ENCODE assay signal across 8 mouse cellular contexts in the genomic region with DNA sequence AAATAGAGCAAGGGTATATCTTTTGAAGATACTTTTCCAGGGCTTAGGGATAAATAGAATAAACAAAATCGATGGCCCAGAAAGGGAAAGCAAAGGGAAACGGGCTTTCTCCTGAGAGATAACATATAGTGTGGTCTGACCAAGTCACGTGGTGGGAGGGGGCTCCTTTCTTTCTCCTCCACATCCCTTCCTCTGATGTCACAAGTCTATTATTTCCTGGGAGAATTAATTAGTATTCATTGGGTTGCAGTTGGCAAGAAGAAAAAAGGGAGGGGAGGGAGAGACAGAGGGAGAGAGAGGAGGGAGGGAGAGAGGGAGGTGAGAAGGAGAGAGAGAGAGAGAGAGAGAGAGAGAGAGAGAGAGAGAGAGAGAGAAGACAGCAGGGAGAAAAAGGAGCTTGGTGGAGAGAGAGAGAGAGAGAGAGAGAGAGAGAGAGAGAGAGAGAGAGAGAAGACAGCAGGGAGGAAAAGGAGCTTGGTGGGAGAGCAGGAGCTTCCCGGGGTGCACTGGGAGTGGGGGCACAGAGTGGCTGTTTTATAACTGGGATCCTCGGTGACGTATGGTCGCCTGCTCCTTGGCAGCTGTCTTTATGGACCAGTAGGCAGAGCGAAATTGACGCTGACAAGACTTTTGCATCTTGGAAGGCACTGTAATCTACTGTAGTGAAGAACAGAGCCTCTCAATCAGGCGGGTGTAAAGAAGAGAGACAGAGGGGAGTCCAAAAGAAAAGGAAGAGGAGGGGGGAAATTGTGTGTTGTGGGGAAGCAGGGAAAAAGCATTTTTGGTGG.
DNase-seq lines count a peak whose midpoint lies in the region; ATAC-seq lines count a peak whose summit lies in the region.

No protein-coding gene starts in this region.

- peak overlapping the region; percentile 46 for H3K4me2 ChIP-seq in kidney, embryonic 16.5 days (replicated peaks; ENCODE audit: low read depth, low read length)

- DNase-seq in kidney, adult 9 months: no peak
- DNase-seq in cerebellum, postnatal 10 days: peak; percentile 74 to 79
- peak; percentile 42 to 48 for DNase-seq in frontal cortex, postnatal 14 days (ENCODE audit: low spot score in 2 of 2)
- peak; percentile 48 to 83 for DNase-seq in left cerebral cortex, postnatal 25 days (ENCODE audit: low spot score in 2 of 2)
- peak; percentile 57 to 59 for DNase-seq in right cerebral cortex, adult 2 months (ENCODE audit: low spot score in 2 of 2)
- DNase-seq in adrenal gland, adult 8-10 months: no peak
- no peak for DNase-seq in spleen, postnatal 4 days (ENCODE audit: low spot score in 2 of 2)

- WGBS in kidney, embryonic 16.5 days: 35% methylated on average over 10 of the region's 10 CpGs

- no peaks in the 10 kb centered on the region for H3K36me3 ChIP-seq in kidney, embryonic 16.5 days (ENCODE audit: insufficient read depth, low read length)

- H3K27me3 ChIP-seq in kidney, embryonic 16.5 days (ENCODE audit: insufficient read depth, low read length): peaks cover 15% of the 10 kb centered on the region; the same call in 1 of the 2 replicates

- H3K9me3 ChIP-seq in kidney, embryonic 16.5 days (ENCODE audit: low read length): no peaks in the 10 kb centered on the region

- intact Hi-C loops in left cerebral cortex, postnatal 25 days (cut with DNase I): loop anchor here (5.0 kb wide), 2 partner anchors 107 to 172 kb away; partner anchors contain the start of genes Gemin8 and Gpm6b

- H3K4me1 ChIP-seq in kidney, embryonic 16.5 days (ENCODE audit: insufficient read depth, low read length): no peaks in the 10 kb centered on the region

- no peak overlapping the region for H3K27ac ChIP-seq in kidney, embryonic 16.5 days (ENCODE audit: low read length)

- peak overlapping the region; percentile 29 for H3K4me3 ChIP-seq in kidney, embryonic 16.5 days (ENCODE audit: low read length)

- ATAC-seq in kidney, embryonic 16.5 days (ENCODE audit: low FRiP score, low TSS enrichment): peak; percentile 69; the same call in 1 of the 2 replicates

- no peak overlapping the region for H3K9ac ChIP-seq in kidney, embryonic 16.5 days (replicated peaks; ENCODE audit: low read length)

Comparison
In these comparisons a context has a peak if more than half of its experiments do, and no peak if none do; other contexts are left out.
1. DNase-seq: peak in cerebellum, postnatal 10 days (2 of 2), frontal cortex, postnatal 14 days (2 of 2), left cerebral cortex, postnatal 25 days (2 of 2) and right cerebral cortex, adult 2 months (2 of 2); none in kidney, adult 9 months (single experiment), adrenal gland, adult 8-10 months (single experiment) and spleen, postnatal 4 days (0 of 2).